Mouse (Mus musculus) embryonic facial prominence, embryonic 11.5 days (tissue): ENCODE measurements around the gene Slc38a6. TPM values are rescaled to one million over a fixed set of nuclear protein-coding genes. Genes with fewer than 3 reads are reported as not detected.

Source experiments
- ATAC-seq: fragments of 200-750 bp; cut with Nextera tagmentation; replicated peaks from 2 replicates; pipeline ENCODE4 v1.8.0; 2017; ENCODE audit warnings: low read depth; ENCODE audit not compliant: insufficient number of reproducible peaks, low FRiP score, low TSS enrichment
- DNase-seq: peaks from one replicate; pipeline ENCODE4 v3.0.0-alpha.2; 2015; ENCODE audit warnings: low spot score
- H3K27ac ChIP-seq: fragments of 300-500 bp; sonication (generic); replicated peaks from 2 replicates; pipeline ENCODE4 v1.5.1; 2014; ENCODE audit warnings: mild to moderate bottlenecking, low read depth, low read length, control low read depth
- H3K27me3 ChIP-seq: fragments of 300-500 bp; sonication (generic); 2 replicates; pipeline ENCODE4 v1.6.1; 2014; ENCODE audit warnings: mild to moderate bottlenecking, low read length, moderate library complexity, mixed read lengths; ENCODE audit not compliant: control insufficient read depth, insufficient read depth
- H3K36me3 ChIP-seq: fragments of 300-500 bp; sonication (generic); replicated peaks from 2 replicates; pipeline ENCODE4 v1.6.1; 2014; ENCODE audit warnings: low read depth, mild to moderate bottlenecking, low read length, moderate library complexity, mixed read lengths; ENCODE audit not compliant: control insufficient read depth, insufficient read depth
- H3K4me1 ChIP-seq: fragments of 300-500 bp; sonication (generic); 2 replicates; pipeline ENCODE4 v1.6.1; 2014; ENCODE audit warnings: low read length, mixed read lengths; ENCODE audit not compliant: control insufficient read depth, insufficient read depth
- H3K4me2 ChIP-seq: fragments of 300-500 bp; sonication (generic); 2 replicates; pipeline ENCODE4 v1.6.1; 2014; ENCODE audit warnings: low read depth, mild to moderate bottlenecking, control low read depth, low read length, moderate library complexity
- H3K4me3 ChIP-seq: fragments of 300-500 bp; sonication (generic); 2 replicates; pipeline ENCODE4 v1.5.1; 2014; ENCODE audit warnings: low read depth, low read length, control low read depth
- H3K9ac ChIP-seq: fragments of 300-500 bp; sonication (generic); replicated peaks from 2 replicates; pipeline ENCODE4 v1.6.1; 2014; ENCODE audit warnings: mild to moderate bottlenecking, control low read depth, low read length
- H3K9me3 ChIP-seq: fragments of 300-500 bp; sonication (generic); replicated peaks from 2 replicates; pipeline ENCODE4 v1.6.1; 2016; ENCODE audit warnings: mild to moderate bottlenecking, low read length, inconsistent platforms, mixed read lengths; ENCODE audit not compliant: control insufficient read depth
- WGBS: fragments of 180-500 bp; shearing (Covaris S2); extraction: QIAGEN DNeasy Blood & Tissue Kit; methylation state at CpG from one replicate; pipeline ENCODE4 v1.1.7; 2014; 5-methylcytosine and 5-hydroxymethylcytosine counted together
- polyA plus RNA-seq: library from polyadenylated mRNA; unstranded; fragments of >200 nt; fragmentation: Nextera tagmentation; extraction: Ambion mirVana; gene quantifications from 2 replicates; pipeline ENCODE4 v1.2.1, GENCODE M21; 2014

The Slc38a6 gene
- polyA plus RNA-seq, 1 experiment from 2014 or later = 12.8 TPM

DNA sequence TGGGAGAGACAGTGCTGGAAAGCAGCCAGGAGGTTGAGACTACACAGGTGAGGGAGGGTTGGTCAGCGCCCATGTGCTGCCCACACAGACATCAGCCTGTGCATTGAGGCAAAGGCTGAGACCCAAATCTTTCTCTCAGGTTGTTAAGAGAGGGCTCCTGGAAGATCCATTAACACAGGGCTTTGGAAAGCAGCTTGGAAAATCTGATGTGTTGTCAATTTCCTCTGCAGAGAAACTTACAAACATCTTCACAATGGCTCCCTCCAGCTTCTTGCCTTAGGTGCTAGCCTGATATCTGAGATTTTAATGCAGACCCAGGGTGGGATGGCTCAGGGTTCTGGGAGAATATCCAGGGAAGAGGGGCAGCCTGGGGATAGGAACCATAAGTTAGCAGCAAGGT lies 105.9 kb downstream of the Slc38a6 start:
- H3K27ac ChIP-seq = no peak overlapping the region
- no peaks in the 10 kb centered on the region for H3K9me3 ChIP-seq
- no peak overlapping the region for H3K9ac ChIP-seq
- H3K4me2 ChIP-seq = no peak overlapping the region
- H3K36me3 ChIP-seq = no peaks in the 10 kb centered on the region
- H3K4me3 ChIP-seq = no peak overlapping the region
- ATAC-seq (no peak), DNase-seq (no peak)
- H3K4me1 ChIP-seq = peaks cover 3% of the 10 kb centered on the region; the same call in 1 of the 2 replicates
- WGBS = 87% methylated on average over 1 of the region's 1 CpGs
- no peaks in the 10 kb centered on the region for H3K27me3 ChIP-seq

DNA sequence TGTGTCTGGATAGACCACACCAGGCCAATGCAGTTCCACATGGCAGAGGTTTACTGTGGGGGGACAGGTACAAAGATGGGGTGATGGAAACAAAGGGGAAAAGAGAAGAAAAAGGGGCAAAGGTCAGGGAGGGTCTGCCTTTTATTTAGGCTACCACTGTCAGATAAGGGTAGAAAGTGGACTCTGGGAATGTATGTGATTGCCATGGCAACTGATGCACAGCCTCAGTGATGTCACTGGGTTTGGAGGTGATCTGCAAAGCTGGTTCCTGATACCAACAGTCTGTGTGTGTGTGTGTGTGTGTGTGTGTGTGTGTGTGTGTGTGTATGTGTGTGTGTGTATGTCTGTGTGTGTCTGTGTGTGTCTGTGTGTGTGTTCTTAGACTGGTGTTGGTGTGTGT lies 106.4 kb downstream of the Slc38a6 start:
- Histone ChIP-seq H3K36me3 (no peaks in the 10 kb centered on the region), H3K4me3 (no peak overlapping the region), H3K9me3 (no peaks in the 10 kb centered on the region), H3K4me1 (peaks cover 3% of the 10 kb centered on the region; the same call in 1 of the 2 replicates), H3K27me3 (no peaks in the 10 kb centered on the region), H3K9ac (no peak overlapping the region), H3K4me2 (no peak overlapping the region), H3K27ac (no peak overlapping the region)
- no peak for ATAC-seq
- no peak for DNase-seq

DNA sequence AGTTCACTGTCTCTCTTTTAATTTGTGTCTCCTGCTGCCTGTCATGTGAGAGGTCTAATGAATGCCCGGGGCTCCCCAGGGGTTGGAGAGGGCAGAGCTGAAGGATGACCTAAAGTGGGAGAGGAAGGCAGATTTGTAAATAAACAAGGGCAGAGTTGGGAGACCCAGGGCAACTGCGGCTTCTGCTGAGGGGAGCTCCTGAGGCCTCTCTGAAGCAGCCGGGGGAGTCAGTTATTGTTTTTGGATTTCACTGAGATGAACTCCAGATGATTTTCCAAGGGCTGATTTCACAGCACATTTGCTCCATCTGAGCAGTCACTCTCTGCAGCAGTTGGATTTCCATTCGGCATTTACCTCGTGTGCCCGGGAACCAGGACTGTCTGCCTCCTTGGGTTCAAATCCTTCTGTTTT lies 107.3 kb downstream of the Slc38a6 start:
- Histone ChIP-seq H3K27ac (peak overlapping the region; percentile 42), H3K4me1 (peaks cover 3% of the 10 kb centered on the region; the same call in 1 of the 2 replicates), H3K36me3 (no peaks in the 10 kb centered on the region), H3K4me2 (no peak overlapping the region), H3K27me3 (no peaks in the 10 kb centered on the region), H3K9me3 (no peaks in the 10 kb centered on the region), H3K4me3 (no peak overlapping the region), H3K9ac (no peak overlapping the region)
- ATAC-seq (0 out of 2 replicates have a peak, but pooled peaks have one; percentile 20), DNase-seq (peak; percentile 64)
- 5% methylated on average over 6 of the region's 6 CpGs for WGBS

DNA sequence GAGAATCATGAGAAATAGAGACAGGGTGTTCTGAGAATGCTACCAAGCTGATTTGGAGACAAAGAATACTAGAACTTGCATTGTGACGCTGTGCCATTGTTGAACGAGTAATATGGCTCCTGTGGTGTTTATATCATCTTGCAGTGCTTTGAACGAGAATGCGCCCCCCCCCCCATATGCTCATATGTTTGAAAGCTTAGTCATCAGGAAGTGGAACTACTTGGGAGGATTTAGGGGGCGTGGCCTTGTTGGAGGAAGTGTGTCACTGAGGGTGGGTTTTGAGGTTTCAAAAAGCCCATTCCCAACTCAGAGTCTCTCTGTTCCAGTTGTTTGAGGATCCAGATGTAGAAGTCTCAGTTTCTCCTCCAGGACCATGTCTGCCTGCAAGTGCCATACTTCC lies 108.0 kb downstream of the Slc38a6 start:
- H3K4me1 ChIP-seq = peaks cover 3% of the 10 kb centered on the region; the same call in 1 of the 2 replicates
- no peaks in the 10 kb centered on the region for H3K9me3 ChIP-seq
- H3K27ac ChIP-seq = no peak overlapping the region
- H3K4me3 ChIP-seq = no peak overlapping the region
- H3K27me3 ChIP-seq = no peaks in the 10 kb centered on the region
- H3K36me3 ChIP-seq = no peaks in the 10 kb centered on the region
- DNase-seq (no peak), ATAC-seq (no peak)
- H3K4me2 ChIP-seq = no peak overlapping the region
- H3K9ac ChIP-seq = no peak overlapping the region
- WGBS = 86% methylated on average over 5 of the region's 5 CpGs

DNA sequence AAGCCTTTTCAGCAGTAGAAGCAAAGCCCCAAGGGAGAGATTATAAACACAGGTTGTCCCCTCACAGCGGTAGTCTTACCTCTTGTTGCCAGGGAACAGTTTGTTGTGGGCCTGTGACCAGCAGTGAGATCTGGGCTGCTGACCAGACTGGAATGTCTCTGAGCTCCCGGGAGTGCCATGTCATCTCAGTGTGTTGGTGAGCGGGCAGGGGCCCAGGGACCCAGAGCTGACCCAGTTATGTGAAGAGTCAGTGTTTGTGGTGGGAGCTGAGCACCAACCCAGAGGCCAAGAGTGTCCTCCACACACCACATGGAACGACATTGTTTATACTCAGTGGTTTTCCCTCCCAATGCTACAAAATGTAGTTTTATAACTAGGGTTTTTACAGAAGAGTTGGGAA lies 112.8 kb downstream of the Slc38a6 start:
- Histone ChIP-seq H3K9ac (no peak overlapping the region), H3K4me1 (no peaks in the 10 kb centered on the region), H3K4me3 (no peak overlapping the region), H3K27ac (no peak overlapping the region), H3K27me3 (no peaks in the 10 kb centered on the region), H3K9me3 (no peaks in the 10 kb centered on the region), H3K36me3 (no peaks in the 10 kb centered on the region), H3K4me2 (no peak overlapping the region)
- 37% methylated on average over 4 of the region's 4 CpGs for WGBS
- DNase-seq = no peak
- no peak for ATAC-seq

DNA sequence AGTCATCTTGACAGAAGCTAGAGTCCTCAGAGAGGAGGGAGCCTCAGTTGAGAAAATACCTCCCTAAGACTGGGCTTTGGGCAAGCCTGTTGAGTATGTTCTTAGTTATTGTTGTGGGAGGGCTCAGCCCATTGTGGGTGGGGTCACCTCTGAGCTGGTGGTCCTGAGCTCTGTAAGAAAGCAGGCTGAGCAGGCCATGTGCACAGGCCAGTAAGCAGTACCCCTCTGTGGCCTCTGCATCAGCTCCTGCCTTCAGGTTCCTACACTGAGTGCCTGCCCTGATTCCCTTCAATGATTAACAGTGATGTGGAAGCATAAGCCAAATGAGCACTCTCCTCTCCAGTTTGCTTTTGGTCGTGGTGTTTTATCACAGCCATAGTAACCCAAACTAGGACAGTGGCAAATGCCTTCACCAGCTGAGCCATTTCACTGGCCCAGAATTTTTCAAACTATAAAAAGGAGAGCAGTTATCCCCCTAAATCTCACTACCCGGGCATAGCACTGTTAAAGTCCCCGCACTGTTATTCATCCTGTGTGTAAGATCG lies 114.0 kb downstream of the Slc38a6 start:
- DNase-seq = no peak
- 80% methylated on average over 4 of the region's 4 CpGs for WGBS
- no peak overlapping the region for H3K4me2 ChIP-seq
- no peaks in the 10 kb centered on the region for H3K36me3 ChIP-seq
- H3K27me3 ChIP-seq = no peaks in the 10 kb centered on the region
- H3K9ac ChIP-seq = no peak overlapping the region
- no peak overlapping the region for H3K4me3 ChIP-seq
- H3K27ac ChIP-seq = no peak overlapping the region
- ATAC-seq = no peak
- no peaks in the 10 kb centered on the region for H3K4me1 ChIP-seq
- no peaks in the 10 kb centered on the region for H3K9me3 ChIP-seq

DNA sequence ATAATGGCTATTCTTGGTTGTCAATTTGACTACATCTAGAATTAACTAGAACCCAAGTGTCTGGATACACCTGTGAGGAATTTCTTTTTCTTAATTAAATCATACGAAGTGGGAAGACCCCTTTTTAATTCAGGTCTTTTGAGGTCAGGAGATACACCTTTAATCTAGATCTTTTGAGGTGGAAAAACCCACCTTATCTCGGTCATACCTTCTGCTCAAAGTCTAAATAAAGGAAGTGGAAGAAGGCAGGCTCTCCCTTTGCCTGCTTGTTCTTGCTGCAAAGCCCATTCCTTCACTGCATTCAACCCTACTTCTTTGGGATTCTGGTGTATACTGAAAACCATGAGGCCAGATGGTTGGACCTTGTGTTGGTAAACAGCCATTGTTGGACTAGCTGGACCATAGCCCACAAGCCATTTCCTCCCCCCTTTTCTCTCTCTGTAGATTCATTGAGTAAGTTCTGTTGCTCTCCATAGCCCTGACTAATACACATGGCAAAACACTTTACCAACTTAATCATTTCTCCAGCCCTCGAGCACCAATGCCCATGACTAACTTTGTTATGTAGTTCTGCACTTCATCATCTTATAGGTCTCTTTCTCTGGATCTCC lies 115.0 kb downstream of the Slc38a6 start:
- no peak overlapping the region for H3K9ac ChIP-seq
- ATAC-seq (no peak), DNase-seq (no peak)
- 84% methylated on average over 3 of the region's 3 CpGs for WGBS
- H3K27ac ChIP-seq = no peak overlapping the region
- H3K36me3 ChIP-seq = no peaks in the 10 kb centered on the region
- H3K9me3 ChIP-seq = no peaks in the 10 kb centered on the region
- no peaks in the 10 kb centered on the region for H3K4me1 ChIP-seq
- no peak overlapping the region for H3K4me2 ChIP-seq
- no peaks in the 10 kb centered on the region for H3K27me3 ChIP-seq
- H3K4me3 ChIP-seq = no peak overlapping the region

DNA sequence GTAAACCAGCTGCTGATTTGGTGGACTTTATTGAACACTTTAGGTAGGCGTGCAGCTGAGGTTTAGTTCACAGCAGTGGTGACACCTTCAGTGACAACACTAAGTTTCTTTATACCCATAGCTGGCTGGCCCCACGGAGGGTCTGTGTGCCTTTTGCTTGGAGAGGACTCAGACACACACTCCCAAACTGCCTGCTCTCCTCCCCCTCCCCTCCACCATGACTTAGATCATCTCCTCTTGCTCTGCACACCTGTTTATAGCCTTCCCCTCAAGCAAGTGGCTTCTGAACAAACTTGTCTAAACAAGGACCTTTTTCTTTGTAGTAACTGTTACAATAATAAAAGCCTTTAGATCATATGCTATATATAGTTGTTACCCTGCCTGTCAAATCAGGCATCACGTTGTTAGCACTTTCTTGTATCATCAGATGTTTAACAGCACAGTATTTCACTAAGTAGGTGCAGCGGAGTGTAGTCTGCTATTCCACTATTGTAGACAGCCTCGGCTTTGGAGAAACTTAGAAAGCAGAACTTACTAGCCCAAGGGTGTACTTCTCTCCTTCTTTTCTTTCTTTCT lies 115.6 kb downstream of the Slc38a6 start:
- H3K27me3 ChIP-seq = no peaks in the 10 kb centered on the region
- 79% methylated on average over 5 of the region's 5 CpGs for WGBS
- H3K36me3 ChIP-seq = no peaks in the 10 kb centered on the region
- no peak overlapping the region for H3K27ac ChIP-seq
- no peak for DNase-seq
- H3K4me3 ChIP-seq = no peak overlapping the region
- no peak overlapping the region for H3K4me2 ChIP-seq
- ATAC-seq = no peak
- no peaks in the 10 kb centered on the region for H3K4me1 ChIP-seq
- no peaks in the 10 kb centered on the region for H3K9me3 ChIP-seq
- no peak overlapping the region for H3K9ac ChIP-seq
